Mouse (Mus musculus) erythroid progenitor cell, adult 5-6 weeks (primary cell): ENCODE measurements around the gene Wipi2. TPM values are rescaled to one million over a fixed set of nuclear protein-coding genes. Genes with fewer than 3 reads are reported as not detected.

Experiments used
- ATAC-seq: replicated peaks from 2 replicates; pipeline ENCODE4 v1.8.0; 2016; ENCODE audit warnings: moderate number of reproducible peaks, mild to moderate bottlenecking, moderate TSS enrichment, inconsistent platforms; ENCODE audit not compliant: poor library complexity, low FRiP score, severe bottlenecking
- total RNA-seq, 2 experiments: library from RNA; stranded (forward) in 1 of 2; stranded (reverse) in 1 of 2; fragments of 150-400 nt in 1 of 2; fragments of 186-747, 209-891 nt in 1 of 2; gene quantifications; 2 replicates each; pipeline versions ENCODE4 v1.2.3 to v1.2.4; 2015 to 2017; ENCODE audit warnings: low replicate concordance in 2 of 2

Wipi2 gene
- total RNA-seq, 2 experiments from 2014 or later: 54.5 to 67.9 TPM

DNA sequence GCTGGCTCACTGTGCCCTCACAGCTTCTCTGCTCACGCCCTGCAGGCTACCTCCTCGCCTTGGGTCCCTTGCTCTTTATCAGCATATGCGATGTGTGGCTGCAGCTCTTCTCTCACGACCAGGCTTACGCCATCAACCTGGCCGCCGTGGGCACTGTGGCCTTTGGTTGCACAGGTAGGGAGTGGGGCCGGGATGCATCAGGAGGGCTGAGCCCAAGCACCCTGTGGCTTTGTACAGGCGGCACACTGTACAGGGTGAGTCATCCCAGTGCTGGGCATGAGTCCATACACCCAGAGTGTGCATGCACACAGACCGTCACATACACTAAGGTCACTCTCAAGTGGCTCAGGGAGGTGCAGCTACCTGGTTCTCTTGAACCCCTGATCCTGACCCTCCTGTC, 86.5 kb downstream of the Wipi2 start:
- no peak for ATAC-seq

- ATAC-seq: no peak
These were observed 87.6 kb downstream of the Wipi2 start for GRCm38 (mm10) chr5:142715059-142715458.

DNA sequence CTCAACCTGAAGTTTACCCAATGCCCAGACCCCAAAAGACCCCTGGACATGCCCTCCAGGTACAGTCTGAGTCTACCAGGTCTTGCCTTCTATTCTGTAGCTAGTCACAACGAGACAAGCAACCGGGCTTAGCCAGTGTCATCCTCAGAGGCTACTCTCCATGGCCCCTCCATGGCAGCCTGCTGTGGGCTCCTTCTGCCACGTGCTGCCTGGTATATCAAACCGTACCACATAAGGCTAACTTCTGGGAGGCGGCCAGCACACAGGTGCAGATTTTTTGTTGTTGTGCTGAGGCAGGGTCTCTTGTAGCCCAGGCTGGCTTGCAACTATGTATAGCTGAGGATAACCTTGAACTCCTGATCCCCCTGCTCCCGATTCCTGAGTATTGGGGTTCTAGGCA, 88.6 kb downstream of the Wipi2 start:
- ATAC-seq: no peak

GRCm38 (mm10) chr5:142718037-142718436, 90.5 kb downstream of the Wipi2 start:
- peak; percentile 79 for ATAC-seq

GRCm38 (mm10) chr5:142718486-142718885, 91.0 kb downstream of the Wipi2 start:
- 0 out of 2 replicates have a peak, but pooled peaks have one; percentile 27 for ATAC-seq

- ATAC-seq: no peak
These were observed 92.4 kb downstream of the Wipi2 start for GRCm38 (mm10) chr5:142719897-142720296.

Other genes starting within 250 kb of the Wipi2 start
- gene Foxk1, start 226.2 kb upstream of the Wipi2 start, total RNA-seq (2015; ENCODE audit: low replicate concordance): 3.8 and 6.1 TPM in 2 replicates
- 1.9 and 3.5 TPM in 2 replicates for gene Foxk1, start 226.2 kb upstream of the Wipi2 start, total RNA-seq (2017; ENCODE audit: low replicate concordance)
- gene Ap5z1, start 163.8 kb upstream of the Wipi2 start, total RNA-seq (2015; ENCODE audit: low replicate concordance): 5.0 and 14.8 TPM in 2 replicates
- gene Ap5z1, start 163.8 kb upstream of the Wipi2 start, total RNA-seq (2017; ENCODE audit: low replicate concordance): 2.6 and 10.1 TPM in 2 replicates
- gene Papolb, start 97.6 kb upstream of the Wipi2 start, total RNA-seq (2015; ENCODE audit: low replicate concordance): not detected in 2 replicates
- gene Papolb, start 97.6 kb upstream of the Wipi2 start, total RNA-seq (2017; ENCODE audit: low replicate concordance): not detected in 2 replicates
- not detected in 2 replicates for gene Radil, start 76.6 kb upstream of the Wipi2 start, total RNA-seq (2015; ENCODE audit: low replicate concordance)
- gene Radil, start 76.6 kb upstream of the Wipi2 start, total RNA-seq (2017; ENCODE audit: low replicate concordance): not detected in 2 replicates
- gene Mmd2, start 18.9 kb upstream of the Wipi2 start, total RNA-seq (2015; ENCODE audit: low replicate concordance): not detected in 2 replicates
- not detected in 2 replicates for gene Mmd2, start 18.9 kb upstream of the Wipi2 start, total RNA-seq (2017; ENCODE audit: low replicate concordance)
- not detected in 2 replicates for gene Slc29a4, start 64.8 kb downstream of the Wipi2 start, total RNA-seq (2015; ENCODE audit: low replicate concordance)
- gene Slc29a4, start 64.8 kb downstream of the Wipi2 start, total RNA-seq (2017; ENCODE audit: low replicate concordance): not detected in 2 replicates
- gene Tnrc18, start 190.0 kb downstream of the Wipi2 start, total RNA-seq (2015; ENCODE audit: low replicate concordance): 14.4 and 21.8 TPM in 2 replicates
- 15.1 TPM in 2 replicates for gene Tnrc18, start 190.0 kb downstream of the Wipi2 start, total RNA-seq (2017; ENCODE audit: low replicate concordance)